Comparison of ENCODE assay signal across 21 mouse cellular contexts in genomic region chr9:42484667-42485066, GRCm38 (mm10).
"Had no signal": no experiment of that assay in that cellular context is flagged by ENCODE, and none has a peak within 500 bp of the region (broad histone marks: within the 10 kb centered on the region; RNA-seq: fewer than 3 reads in every experiment).

No protein-coding gene starts in this region.

- H3K4me2 ChIP-seq: limb, embryonic 13.5 days; liver, embryonic 13.5 days; lung, embryonic 14.5 days; midbrain, embryonic 13.5 days; neural tube, embryonic 13.5 days; stomach, embryonic 15.5 days had no signal

- H3K9ac ChIP-seq: limb, embryonic 13.5 days; liver, embryonic 13.5 days; lung, embryonic 14.5 days; midbrain, embryonic 13.5 days; neural tube, embryonic 13.5 days; stomach, embryonic 15.5 days had no signal

- DNase-seq: kidney, adult 18-20 months; kidney, adult 9 months; kidney, postnatal 14 days; kidney, postnatal 4 days; liver, embryonic 13.5 days; lung, embryonic 14.5 days; retina, postnatal 1 day; right cerebral cortex, postnatal 25 days; spleen, adult 18-20 months; thymus, adult 18-20 months; thymus, postnatal 36 days had no signal

- H3K9me3 ChIP-seq: limb, embryonic 10.5 days; limb, embryonic 13.5 days; liver, embryonic 13.5 days; megakaryocyte, embryonic 14.5 days; midbrain, embryonic 10.5 days; midbrain, embryonic 13.5 days; neural tube, embryonic 13.5 days; stomach, embryonic 15.5 days had no signal

- H3K4me3 ChIP-seq: limb, embryonic 10.5 days; limb, embryonic 13.5 days; liver, embryonic 13.5 days; megakaryocyte, embryonic 14.5 days; midbrain, embryonic 10.5 days; midbrain, embryonic 13.5 days; myocyte; neural tube, embryonic 13.5 days; stomach, embryonic 15.5 days had no signal

- H3K4me1 ChIP-seq: liver, embryonic 13.5 days; megakaryocyte, embryonic 14.5 days; midbrain, embryonic 13.5 days; neural tube, embryonic 13.5 days; stomach, embryonic 15.5 days had no signal

- H3K36me3 ChIP-seq: limb, embryonic 10.5 days; limb, embryonic 13.5 days; liver, embryonic 13.5 days; midbrain, embryonic 10.5 days; midbrain, embryonic 13.5 days; neural tube, embryonic 13.5 days; stomach, embryonic 15.5 days had no signal

- H3K27ac ChIP-seq: limb, embryonic 10.5 days; limb, embryonic 13.5 days; liver, embryonic 13.5 days; midbrain, embryonic 10.5 days; midbrain, embryonic 13.5 days; neural tube, embryonic 13.5 days; stomach, embryonic 15.5 days had no signal

- H3K27me3 ChIP-seq: limb, embryonic 13.5 days; liver, embryonic 13.5 days; midbrain, embryonic 13.5 days; neural tube, embryonic 13.5 days; stomach, embryonic 15.5 days had no signal

- ATAC-seq: intestine, embryonic 16.5 days; midbrain, embryonic 13.5 days; midbrain, embryonic 16.5 days had no signal
